Mouse (Mus musculus) intestine, embryonic 16.5 days (tissue): ENCODE measurements around the gene Timm10. TPM values are rescaled to one million over a fixed set of nuclear protein-coding genes. Genes with fewer than 3 reads are reported as not detected.

Source experiments
- ATAC-seq: fragments of 200-750 bp; cut with Nextera tagmentation; 2 replicates; pipeline ENCODE4 v1.8.0; 2017; ENCODE audit warnings: moderate TSS enrichment, moderate library complexity
- H3K27ac ChIP-seq: fragments of 300-500 bp; sonication (generic); 2 replicates; pipeline ENCODE4 v1.5.1; 2014; ENCODE audit warnings: mild to moderate bottlenecking, low read length
- H3K27me3 ChIP-seq: fragments of 300-500 bp; sonication (generic); replicated peaks from 2 replicates; pipeline ENCODE4 v1.6.1; 2014; ENCODE audit warnings: low read length, control low read depth, mixed read lengths; ENCODE audit not compliant: control insufficient read depth, insufficient read depth
- H3K36me3 ChIP-seq: fragments of 300-500 bp; sonication (generic); 2 replicates; pipeline ENCODE4 v1.6.1; 2014; ENCODE audit warnings: low read length, control low read depth; ENCODE audit not compliant: control insufficient read depth, insufficient read depth
- H3K4me1 ChIP-seq: fragments of 300-500 bp; sonication (generic); 2 replicates; pipeline ENCODE4 v1.6.1; 2014; ENCODE audit warnings: low read length, control low read depth, mixed read lengths; ENCODE audit not compliant: control insufficient read depth, insufficient read depth
- H3K4me2 ChIP-seq: fragments of 300-500 bp; sonication (generic); 2 replicates; pipeline ENCODE4 v1.6.1; 2014; ENCODE audit warnings: low read depth, low read length, control low read depth
- H3K4me3 ChIP-seq: fragments of 300-500 bp; sonication (generic); 2 replicates; pipeline ENCODE4 v1.5.1; 2014; ENCODE audit warnings: mild to moderate bottlenecking, low read length
- H3K9ac ChIP-seq: fragments of 300-500 bp; sonication (generic); 2 replicates; pipeline ENCODE4 v1.6.1; 2014; ENCODE audit warnings: low read depth, low read length
- H3K9me3 ChIP-seq: fragments of 300-500 bp; sonication (generic); 2 replicates; pipeline ENCODE4 v1.6.1; 2016; ENCODE audit warnings: low read length, control low read depth; ENCODE audit not compliant: control insufficient read depth
- WGBS: fragments of 180-500 bp; shearing (Covaris S2); extraction: QIAGEN DNeasy Blood & Tissue Kit; methylation state at CpG from one replicate; pipeline ENCODE4 v1.1.7; 2014; 5-methylcytosine and 5-hydroxymethylcytosine counted together
- polyA plus RNA-seq: library from polyadenylated mRNA; unstranded; fragments of >200 nt; fragmentation: Nextera tagmentation; extraction: Ambion mirVana; gene quantifications from 2 replicates; pipeline ENCODE4 v1.2.1, GENCODE M21; 2015

The Timm10 gene
- polyA plus RNA-seq = 59.7 and 61.5 TPM in 2 replicates

- 0 out of 2 replicates have a peak, but pooled peaks cover 6% of the 10 kb centered on the region for H3K4me1 ChIP-seq
- no peaks in the 10 kb centered on the region for H3K27me3 ChIP-seq
- H3K9me3 ChIP-seq = no peaks in the 10 kb centered on the region
- peak within 1 kb of the TSS; percentile 77 for H3K9ac ChIP-seq
- no peaks in the 10 kb centered on the region for H3K36me3 ChIP-seq
- peak; percentile 86 for ATAC-seq
- H3K4me3 ChIP-seq = peak within 1 kb of the TSS; percentile 90
- WGBS = under 1% methylated on average over 34 of the region's 34 CpGs
- peak within 1 kb of the TSS; percentile 94 for H3K4me2 ChIP-seq
- H3K27ac ChIP-seq = peak within 1 kb of the TSS; percentile 65
Measured at GRCm38 (mm10) chr2:84826488-84827282, at the start of gene Timm10. Gene Timm10, plus strand, starts transcription at chr2:84826997.

DNA sequence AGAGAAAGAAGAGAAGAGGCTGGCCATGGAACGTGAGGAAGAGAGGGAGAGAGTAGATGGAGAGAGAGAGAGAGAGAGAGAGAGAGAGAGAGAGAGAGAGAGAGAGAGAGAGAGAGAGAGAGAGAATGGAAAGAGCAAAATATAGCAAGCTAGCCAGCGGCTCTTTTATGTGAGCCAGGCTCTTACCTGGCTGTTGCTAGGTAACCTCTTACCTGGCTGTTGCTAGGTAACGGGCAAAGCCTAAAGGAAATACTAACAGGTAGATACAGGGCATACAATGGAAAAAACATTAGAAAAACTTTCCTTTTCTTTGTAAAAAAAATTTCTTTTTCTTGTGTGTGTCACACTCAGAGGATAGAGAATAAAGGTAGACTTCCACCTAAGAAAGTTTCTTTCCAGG is 49.1 kb upstream of the Timm10 start:
- 48% methylated on average over 3 of the region's 3 CpGs for WGBS

DNA sequence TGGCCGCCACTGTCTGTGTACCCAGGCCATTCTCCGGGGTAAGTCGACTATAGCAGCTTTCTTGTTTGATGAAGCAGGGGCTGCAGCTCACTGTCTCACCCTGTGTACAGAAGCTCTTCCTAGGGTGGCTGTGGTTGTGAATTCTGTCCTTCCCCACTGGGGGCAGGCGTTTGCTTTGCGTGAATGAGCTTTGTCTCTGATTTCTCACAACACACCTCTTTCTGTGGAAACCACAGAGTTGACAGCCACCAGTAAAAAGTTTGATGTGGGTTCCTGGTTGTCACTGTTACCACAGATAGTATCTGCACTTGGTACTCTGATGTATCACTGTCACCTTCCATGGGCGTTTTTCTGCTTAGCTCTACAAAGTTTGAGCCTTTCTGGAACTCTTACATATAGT is 47.6 kb upstream of the Timm10 start:
- H3K4me1 ChIP-seq = peaks cover 7% of the 10 kb centered on the region; the same call in 1 of the 2 replicates
- H3K9me3 ChIP-seq = no peaks in the 10 kb centered on the region
- H3K27me3 ChIP-seq = no peaks in the 10 kb centered on the region; the same call in 1 of the 2 replicates
- H3K4me3 ChIP-seq = no peak overlapping the region
- H3K36me3 ChIP-seq = no peaks in the 10 kb centered on the region
- ATAC-seq = no peak
- no peak overlapping the region for H3K4me2 ChIP-seq
- H3K27ac ChIP-seq = no peak overlapping the region
- H3K9ac ChIP-seq = no peak overlapping the region
- WGBS = 54% methylated on average over 6 of the region's 6 CpGs

More for the DNA sequence above, 49.1 kb upstream of the Timm10 start:
- H3K27me3 ChIP-seq = no peaks in the 10 kb centered on the region; the same call in 1 of the 2 replicates
- H3K4me1 ChIP-seq = 0 out of 2 replicates have a peak, but pooled peaks cover 4% of the 10 kb centered on the region
- no peak overlapping the region for H3K4me2 ChIP-seq
- no peak overlapping the region for H3K9ac ChIP-seq
- no peak overlapping the region for H3K27ac ChIP-seq
- no peaks in the 10 kb centered on the region for H3K9me3 ChIP-seq
- ATAC-seq = no peak
- no peak overlapping the region for H3K4me3 ChIP-seq
- no peaks in the 10 kb centered on the region for H3K36me3 ChIP-seq

DNA sequence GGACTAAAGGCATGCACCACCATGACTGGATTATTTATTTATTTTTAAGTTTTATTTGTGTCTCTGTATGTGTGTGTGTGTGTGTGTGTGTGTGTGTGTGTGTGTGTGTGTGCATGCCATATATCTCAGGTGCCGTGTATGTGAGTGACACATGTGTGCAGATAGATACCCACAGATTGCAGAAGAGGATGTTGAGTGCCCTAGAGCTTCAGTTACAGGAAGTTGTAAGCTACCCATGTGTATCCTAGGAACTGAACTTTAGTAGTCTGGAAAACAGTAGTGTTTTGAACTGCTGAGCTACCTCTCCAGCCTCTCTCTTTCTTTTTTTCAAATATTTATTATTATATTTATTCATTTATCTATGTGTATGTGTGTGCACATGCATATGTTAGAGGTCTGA is 43.5 kb upstream of the Timm10 start:
- ATAC-seq = no peak
- H3K27ac ChIP-seq = peak overlapping the region; percentile 66; the same call in 1 of the 2 replicates

DNA sequence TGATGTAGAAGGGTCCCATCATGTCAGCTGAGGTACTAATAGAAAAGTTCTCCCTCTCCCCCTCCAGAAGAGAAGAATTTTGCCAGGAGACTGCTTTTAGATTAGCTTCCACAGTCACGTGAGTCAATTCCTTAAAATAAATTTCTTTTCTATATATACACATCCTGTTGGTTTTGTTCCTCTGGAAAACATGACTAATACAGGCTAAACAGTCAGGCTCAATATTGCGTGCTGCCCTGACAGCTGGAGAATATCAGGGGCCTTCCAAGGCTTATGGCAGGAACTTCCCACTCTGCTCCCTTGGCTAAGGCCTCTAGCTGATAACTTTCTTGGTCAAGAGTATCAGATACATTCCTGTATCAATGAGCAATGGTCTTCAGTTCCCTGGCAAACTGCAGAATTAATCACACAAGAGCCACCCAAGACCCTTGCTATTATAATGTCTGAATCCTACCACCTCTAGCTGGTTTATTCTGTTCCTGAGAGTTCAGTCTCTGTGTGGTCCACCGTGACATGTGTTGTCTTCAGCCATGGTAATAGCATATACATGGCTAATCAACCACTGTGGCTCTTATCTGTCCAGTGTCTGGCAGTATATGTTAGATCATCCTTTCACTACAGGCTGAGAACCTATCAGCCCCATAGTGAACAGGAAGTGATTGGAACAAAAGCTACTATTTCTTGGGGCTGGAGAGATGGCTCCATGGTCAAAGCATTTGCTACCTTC is 42.8 kb upstream of the Timm10 start:
- Histone ChIP-seq H3K4me3 (no peak overlapping the region), H3K27ac (peak overlapping the region; percentile 73), H3K36me3 (no peaks in the 10 kb centered on the region), H3K9ac (no peak overlapping the region), H3K4me2 (no peak overlapping the region), H3K9me3 (no peaks in the 10 kb centered on the region), H3K4me1 (peaks cover 7% of the 10 kb centered on the region; the same call in 1 of the 2 replicates), H3K27me3 (no peaks in the 10 kb centered on the region)
- WGBS = 50% methylated on average over 3 of the region's 3 CpGs
- peak; percentile 81 for ATAC-seq

More for the DNA sequence above, 43.5 kb upstream of the Timm10 start:
- Histone ChIP-seq H3K4me1 (peaks cover 7% of the 10 kb centered on the region; the same call in 1 of the 2 replicates), H3K27me3 (no peaks in the 10 kb centered on the region; the same call in 1 of the 2 replicates), H3K4me2 (no peak overlapping the region), H3K4me3 (no peak overlapping the region), H3K9ac (no peak overlapping the region), H3K9me3 (no peaks in the 10 kb centered on the region), H3K36me3 (no peaks in the 10 kb centered on the region)
- WGBS = 69% methylated on average over 1 of the region's 1 CpGs

DNA sequence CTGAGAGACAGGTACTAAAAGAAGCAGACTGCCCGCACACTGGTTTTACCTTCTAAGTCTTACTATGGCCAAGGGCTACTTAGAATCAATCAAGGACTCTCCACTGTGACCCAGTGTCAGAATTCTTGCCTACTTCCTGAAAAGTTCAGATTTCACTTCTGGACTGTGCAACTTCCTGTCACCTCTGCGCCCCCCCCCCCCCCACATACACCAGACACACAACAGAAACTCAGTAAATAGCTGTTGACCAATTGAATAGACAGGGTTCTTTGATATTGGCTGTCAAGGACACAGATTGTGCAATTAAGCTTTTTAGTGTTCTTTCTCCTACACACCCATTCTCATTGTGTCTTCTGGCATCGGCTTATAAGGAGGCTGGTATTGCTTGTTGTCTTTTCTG is 38.5 kb upstream of the Timm10 start:
- H3K27ac ChIP-seq = no peak overlapping the region
- peaks cover 7% of the 10 kb centered on the region; the same call in 1 of the 2 replicates for H3K4me1 ChIP-seq
- WGBS = 70% methylated on average over 3 of the region's 3 CpGs

GRCm38 (mm10) chr2:84790418-84790817 is 36.4 kb upstream of the Timm10 start:
- no peaks in the 10 kb centered on the region for H3K27me3 ChIP-seq
- H3K9ac ChIP-seq = no peak overlapping the region
- no peaks in the 10 kb centered on the region for H3K36me3 ChIP-seq
- 56% methylated on average over 9 of the region's 9 CpGs for WGBS
- peaks cover 3% of the 10 kb centered on the region; the same call in 1 of the 2 replicates for H3K9me3 ChIP-seq
- no peak overlapping the region for H3K4me2 ChIP-seq
- no peak for ATAC-seq
- H3K27ac ChIP-seq = no peak overlapping the region
- no peaks in the 10 kb centered on the region for H3K4me1 ChIP-seq
- no peak overlapping the region for H3K4me3 ChIP-seq

More for the DNA sequence above, 38.5 kb upstream of the Timm10 start:
- no peaks in the 10 kb centered on the region for H3K36me3 ChIP-seq
- ATAC-seq = no peak
- H3K4me2 ChIP-seq = no peak overlapping the region
- H3K27me3 ChIP-seq = no peaks in the 10 kb centered on the region
- no peak overlapping the region for H3K9ac ChIP-seq
- no peaks in the 10 kb centered on the region for H3K9me3 ChIP-seq
- no peak overlapping the region for H3K4me3 ChIP-seq

DNA sequence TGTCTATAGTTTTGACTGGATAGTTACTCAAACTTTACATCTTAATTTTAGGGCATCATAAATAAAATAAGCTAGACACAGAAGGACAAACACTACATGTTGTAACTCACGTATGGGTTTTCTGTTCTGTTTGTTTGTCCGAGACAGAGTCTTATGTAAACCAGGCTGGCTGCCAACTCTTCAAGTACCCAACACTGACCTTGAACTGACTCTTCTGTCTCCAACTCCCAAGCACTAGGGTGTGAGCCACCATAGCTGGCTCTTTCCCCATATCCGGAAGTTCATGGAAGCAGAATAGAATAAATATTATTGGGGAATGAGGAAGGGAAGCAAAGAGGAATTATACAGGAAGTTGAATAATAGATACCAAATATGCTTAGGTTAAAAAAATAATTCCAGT is 34.3 kb upstream of the Timm10 start:
- Histone ChIP-seq H3K4me1 (no peaks in the 10 kb centered on the region), H3K27ac (no peak overlapping the region), H3K9me3 (peaks cover 3% of the 10 kb centered on the region; the same call in 1 of the 2 replicates), H3K36me3 (no peaks in the 10 kb centered on the region), H3K4me2 (no peak overlapping the region), H3K27me3 (no peaks in the 10 kb centered on the region), H3K4me3 (no peak overlapping the region), H3K9ac (no peak overlapping the region)
- 58% methylated on average over 3 of the region's 3 CpGs for WGBS
- ATAC-seq = peak; percentile 42; the same call in 1 of the 2 replicates

- Histone ChIP-seq H3K9me3 (peaks cover 3% of the 10 kb centered on the region; the same call in 1 of the 2 replicates), H3K4me1 (no peaks in the 10 kb centered on the region), H3K27ac (no peak overlapping the region), H3K4me3 (no peak overlapping the region), H3K36me3 (no peaks in the 10 kb centered on the region), H3K9ac (no peak overlapping the region), H3K4me2 (no peak overlapping the region), H3K27me3 (no peaks in the 10 kb centered on the region)
- ATAC-seq = no peak
- 90% methylated on average over 3 of the region's 3 CpGs for WGBS
Measured at GRCm38 (mm10) chr2:84793154-84793553, 33.6 kb upstream of the Timm10 start.
